Mouse (Mus musculus): ENCODE measurements around the gene E2f3. TPM values are rescaled to one million over a fixed set of nuclear protein-coding genes. Genes with fewer than 3 reads are reported as not detected.

The E2f3 gene
- total RNA-seq, 2 experiments from 2014 or later: 5.4 to 7.5 TPM

DNA sequence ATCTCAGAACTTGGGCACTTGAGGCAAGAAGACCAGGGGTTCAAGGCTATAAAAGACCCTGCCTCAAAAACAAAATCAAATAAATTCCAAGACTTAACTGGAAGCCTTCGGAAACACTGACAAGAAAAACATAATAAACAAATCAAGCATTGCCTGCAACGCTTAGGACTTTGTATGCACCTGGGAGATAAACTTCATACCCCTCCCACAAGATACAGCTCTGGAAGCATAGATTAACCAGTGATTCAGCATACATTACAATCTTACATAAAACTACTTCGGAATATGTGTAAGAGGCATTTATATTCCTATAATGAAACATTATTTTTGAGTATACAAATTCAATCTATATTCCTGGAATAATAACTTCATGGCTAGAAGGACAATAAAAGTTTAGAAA lies 3.5 kb downstream of the E2f3 start:
- no peak for ATAC-seq (ENCODE audit: poor library complexity, severe bottlenecking)

DNA sequence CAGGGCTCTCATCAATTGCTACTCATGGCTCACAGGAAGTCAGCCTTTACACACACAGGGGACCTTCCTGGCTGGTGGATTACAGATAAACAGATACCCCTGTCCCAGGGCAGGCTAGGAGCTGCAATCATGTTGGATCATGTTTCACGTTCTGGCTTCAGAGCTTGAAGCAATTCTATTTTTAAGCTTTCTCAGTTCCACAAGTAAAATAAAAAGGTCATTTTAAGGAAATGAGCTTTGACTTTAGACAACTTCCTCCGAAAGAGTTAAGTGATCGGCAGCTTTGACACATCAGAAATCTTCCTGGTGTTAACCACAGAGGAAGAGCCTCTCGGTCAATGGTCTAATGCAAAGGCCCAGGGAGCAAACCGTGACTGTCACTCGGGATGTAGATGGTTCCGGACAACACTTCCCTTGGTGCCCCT lies 6.7 kb downstream of the E2f3 start:
- ATAC-seq (ENCODE audit: poor library complexity, severe bottlenecking): peak; percentile 66

DNA sequence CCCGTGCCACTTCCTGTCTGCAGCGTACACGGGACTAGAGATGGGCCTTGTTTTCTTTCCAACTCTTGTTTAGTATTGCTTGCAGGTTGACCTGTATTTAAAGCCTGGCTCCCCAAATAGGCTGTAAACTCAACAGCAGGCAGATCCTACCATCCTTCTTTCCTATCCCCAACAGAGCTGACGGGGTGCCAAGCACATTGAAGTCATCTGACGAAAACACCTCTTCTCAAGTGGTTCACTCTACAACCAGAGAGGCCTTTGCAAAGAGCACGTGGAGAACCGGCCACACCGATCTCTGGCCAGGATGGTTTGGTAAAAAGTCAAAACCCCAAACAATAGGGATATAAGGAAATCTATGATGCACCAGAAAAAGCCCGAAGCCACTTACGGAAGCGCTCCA lies 8.5 kb downstream of the E2f3 start:
- ATAC-seq (ENCODE audit: poor library complexity, severe bottlenecking): no peak

DNA sequence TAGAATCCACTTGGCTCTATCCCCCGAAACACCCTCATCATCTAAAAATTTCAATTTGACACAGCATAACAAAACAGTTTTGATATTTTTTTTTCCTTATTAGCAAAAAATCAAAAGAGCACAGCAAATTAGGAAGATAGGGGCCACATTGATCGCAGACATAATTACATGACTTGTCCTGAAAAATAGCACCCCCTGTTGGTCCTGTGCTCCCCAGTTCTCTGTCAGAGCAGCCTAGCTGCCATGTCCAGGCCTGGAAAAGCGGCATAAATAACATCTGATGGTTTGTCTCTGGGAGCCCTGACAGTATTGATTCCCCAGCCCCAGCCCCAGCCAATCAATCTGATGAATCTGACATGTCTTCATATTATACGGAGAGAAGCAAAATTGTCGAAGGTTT lies 11.8 kb downstream of the E2f3 start:
- peak; percentile 25; the same call in 1 of the 2 replicates for ATAC-seq (ENCODE audit: poor library complexity, severe bottlenecking)

DNA sequence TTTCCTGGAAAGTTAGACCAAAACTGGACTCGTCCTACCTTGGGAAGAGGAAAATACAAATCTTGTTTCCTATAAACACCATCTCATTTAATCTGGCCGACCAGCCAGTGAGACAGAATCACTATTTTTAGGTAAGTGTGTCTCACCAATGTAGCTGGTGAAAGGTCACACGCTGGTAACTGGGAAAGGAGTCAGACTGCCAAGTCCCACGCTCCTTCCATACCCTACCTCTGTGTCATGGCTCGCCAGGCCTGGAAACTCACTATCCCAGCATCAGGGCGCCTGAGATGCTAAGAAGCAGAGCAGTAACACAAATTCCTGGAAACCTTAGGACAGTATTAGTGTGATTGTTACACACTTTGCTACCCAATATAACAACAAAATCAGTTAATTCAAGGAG lies 12.3 kb downstream of the E2f3 start:
- ATAC-seq (ENCODE audit: poor library complexity, severe bottlenecking): no peak

DNA sequence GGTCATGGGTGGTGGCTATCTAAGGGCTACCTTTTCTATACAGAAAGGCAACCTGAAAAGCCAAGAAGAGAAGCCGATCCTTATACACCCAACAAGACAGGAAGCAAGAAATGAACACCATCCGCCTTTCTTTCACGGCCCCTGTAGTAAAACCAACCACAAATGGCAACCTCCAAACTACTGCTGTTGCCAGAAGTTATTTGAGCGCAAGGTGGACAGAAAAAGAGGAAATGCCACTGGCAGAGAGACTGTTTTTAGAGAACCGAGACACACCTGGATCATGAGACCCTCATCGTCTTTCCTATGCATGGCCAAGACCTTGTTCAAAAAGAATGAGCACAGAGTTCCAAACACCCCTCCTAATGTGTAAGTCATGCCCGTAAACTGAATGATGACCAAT lies 15.5 kb downstream of the E2f3 start:
- ATAC-seq (ENCODE audit: poor library complexity, severe bottlenecking): peak; percentile 12; the same call in 1 of the 2 replicates

DNA sequence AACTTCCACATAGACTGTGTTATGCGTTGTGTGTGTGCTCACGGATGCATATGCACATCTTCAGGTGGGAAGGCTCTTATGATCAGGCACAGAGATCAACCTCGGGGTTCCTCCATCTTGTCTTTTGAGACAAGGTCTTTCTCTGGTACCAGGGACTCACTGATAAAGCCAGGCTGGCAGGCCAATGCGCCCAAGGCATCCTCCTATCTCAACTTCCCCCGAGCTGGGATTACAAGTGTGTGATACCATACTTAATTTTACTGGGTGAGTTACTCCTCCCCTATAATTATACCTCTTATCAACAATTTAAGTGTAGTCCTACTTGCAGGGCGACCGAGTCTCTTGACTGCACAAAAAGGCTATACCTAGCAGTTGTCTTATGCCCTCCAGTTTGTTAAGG lies 17.2 kb downstream of the E2f3 start:
- no peak for ATAC-seq (ENCODE audit: poor library complexity, severe bottlenecking)

DNA sequence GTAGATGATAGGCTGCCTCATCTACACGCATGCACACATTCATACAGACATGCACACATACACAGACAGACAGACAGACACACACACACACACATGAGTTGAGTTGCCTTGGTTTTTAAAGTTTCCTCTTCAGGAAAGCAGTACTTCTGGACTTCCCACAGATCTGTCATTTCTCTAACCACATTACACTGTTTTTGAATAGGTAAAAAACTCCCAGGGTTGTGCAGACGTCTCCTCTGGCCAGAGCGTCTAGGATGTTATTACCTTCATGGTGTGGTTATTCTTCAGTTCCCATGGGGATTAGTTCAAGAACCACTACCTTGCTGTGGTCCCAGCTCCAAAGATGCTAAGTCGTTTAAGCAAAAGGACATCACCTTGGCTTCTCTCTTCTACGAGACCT lies 18.5 kb downstream of the E2f3 start:
- no peak for ATAC-seq (ENCODE audit: poor library complexity, severe bottlenecking)

DNA sequence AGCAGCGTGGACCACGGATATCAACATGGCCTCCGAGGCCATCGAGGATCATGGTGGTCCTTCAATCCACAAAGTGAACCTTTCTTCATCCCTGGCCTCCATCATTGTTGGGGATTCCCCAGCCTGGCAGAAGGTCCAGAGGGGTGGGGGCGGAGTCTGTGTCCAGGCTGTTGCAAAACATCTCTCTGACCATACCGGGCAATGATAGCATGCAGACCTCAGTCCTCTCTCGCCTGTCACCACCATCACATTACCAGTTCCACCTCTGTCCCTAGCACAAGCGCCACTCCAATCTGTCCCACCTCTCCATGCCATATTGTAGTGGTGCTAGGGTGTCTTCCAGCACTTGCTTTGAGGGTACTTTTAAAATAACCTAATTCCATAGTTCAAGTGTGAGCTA lies 18.9 kb downstream of the E2f3 start:
- ATAC-seq (ENCODE audit: poor library complexity, severe bottlenecking): no peak

DNA sequence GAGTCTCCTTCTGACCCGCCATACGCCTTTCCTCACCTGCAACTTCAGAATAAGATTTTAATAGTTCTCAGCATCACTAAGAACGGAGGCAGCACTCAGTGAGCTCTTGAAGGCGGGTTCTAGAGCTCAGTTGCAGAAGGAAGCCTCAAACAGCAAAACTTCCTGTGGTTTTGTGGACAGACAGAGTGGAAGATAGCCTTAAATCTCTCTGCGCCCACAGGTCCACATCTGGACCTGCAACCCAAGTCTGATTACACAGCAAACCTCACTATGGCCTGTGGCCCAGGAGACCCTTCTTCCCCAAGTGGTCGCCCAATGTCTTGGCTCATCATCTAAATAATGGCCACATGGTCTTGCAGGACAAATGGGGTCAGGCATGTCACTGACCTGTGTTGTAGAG lies 21.8 kb downstream of the E2f3 start:
- ATAC-seq (ENCODE audit: poor library complexity, severe bottlenecking): peak; percentile 56

DNA sequence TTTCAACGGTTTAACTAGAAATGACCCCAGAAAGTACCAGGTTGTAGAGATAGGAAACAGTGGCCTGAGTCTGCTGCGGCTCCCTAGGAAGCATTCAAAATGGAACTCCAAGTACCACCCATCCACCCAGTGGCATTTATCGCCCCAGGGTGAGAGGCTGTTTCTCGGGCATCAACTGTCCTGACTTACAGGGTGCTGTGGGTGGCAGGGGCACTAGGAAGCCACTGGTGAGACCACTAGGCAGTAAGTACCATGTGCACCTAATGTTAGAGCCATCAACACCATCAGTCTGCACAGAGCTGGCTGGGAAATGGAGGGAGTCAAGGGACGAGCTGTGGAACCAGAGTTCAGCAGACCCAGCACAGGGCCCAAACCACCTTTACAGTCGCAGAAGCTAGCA lies 25.4 kb downstream of the E2f3 start:
- no peak for ATAC-seq (ENCODE audit: poor library complexity, severe bottlenecking)

DNA sequence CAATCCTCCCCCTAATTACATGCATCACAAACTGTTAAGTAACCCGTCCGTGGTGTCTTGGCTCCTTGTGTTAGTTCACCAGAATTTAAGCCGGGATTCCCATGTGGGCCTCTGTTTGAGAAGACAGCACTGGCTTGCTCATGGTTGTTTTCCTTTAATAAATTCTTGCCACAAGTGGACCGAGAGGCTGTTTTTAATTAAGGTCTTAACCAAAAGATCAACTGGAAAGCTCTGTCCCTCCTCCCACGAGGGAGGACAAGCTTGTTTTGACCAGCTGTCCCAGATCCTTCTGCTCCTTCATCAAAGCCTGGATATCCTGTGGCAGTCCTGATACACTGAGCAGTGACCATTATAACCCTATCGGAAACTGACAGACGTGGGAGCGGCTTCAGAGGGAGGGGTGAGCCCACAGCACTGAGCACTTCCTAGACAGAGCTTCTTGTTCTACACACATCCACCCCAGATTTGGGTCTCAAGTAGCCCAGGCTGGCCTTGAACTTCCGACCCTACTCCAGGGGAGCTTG lies 28.1 kb downstream of the E2f3 start:
- ATAC-seq (ENCODE audit: poor library complexity, severe bottlenecking): no peak

DNA sequence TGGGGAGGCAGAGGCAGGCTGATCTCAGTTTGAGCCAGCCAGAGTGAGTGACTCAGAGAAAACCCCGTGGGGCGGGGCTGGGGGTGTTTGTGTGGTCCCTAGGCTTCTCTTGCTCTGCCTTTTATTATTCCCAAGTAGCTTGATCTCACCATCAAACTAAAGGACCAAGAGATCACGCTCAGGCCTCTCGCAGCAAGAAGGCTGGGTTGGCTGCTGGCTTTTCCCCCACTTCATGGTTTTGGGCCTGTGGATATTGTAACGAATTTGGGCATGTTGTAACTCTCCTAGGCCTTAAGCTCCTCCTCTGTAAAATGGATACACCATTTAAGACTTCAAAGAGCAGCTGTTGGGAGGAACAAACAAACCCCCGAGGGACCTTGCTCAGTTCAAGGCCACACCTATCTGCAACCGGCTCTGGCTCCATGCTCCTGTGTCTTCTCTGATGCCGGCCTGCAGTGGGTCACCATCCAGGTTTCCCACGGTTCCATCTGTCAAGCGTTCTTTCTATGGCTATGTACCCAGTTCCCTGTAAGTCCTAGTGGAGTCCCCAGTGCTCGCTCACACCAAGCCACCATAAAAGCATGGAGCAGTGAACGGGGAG lies 28.9 kb downstream of the E2f3 start:
- ATAC-seq (ENCODE audit: poor library complexity, severe bottlenecking): no peak

DNA sequence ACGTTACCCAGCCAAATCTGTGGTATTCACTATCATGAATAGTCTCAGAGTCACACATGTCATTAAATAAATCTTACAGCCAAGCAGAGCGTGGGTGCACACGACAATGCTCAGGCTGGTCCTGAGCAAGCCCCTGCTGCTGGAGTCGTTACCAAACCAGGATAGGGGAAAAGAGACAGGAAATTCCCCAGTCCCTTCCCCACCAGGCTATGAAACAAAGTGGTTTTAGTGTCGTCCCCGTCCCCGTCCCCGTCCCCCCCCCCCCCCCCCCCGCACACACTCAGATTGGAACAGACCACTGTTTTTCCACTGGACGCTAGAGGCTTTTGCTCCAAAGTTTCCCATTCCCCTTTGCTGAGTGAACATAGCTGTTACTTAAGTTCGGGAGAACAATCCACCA lies 30.6 kb downstream of the E2f3 start:
- ATAC-seq (ENCODE audit: poor library complexity, severe bottlenecking): no peak

DNA sequence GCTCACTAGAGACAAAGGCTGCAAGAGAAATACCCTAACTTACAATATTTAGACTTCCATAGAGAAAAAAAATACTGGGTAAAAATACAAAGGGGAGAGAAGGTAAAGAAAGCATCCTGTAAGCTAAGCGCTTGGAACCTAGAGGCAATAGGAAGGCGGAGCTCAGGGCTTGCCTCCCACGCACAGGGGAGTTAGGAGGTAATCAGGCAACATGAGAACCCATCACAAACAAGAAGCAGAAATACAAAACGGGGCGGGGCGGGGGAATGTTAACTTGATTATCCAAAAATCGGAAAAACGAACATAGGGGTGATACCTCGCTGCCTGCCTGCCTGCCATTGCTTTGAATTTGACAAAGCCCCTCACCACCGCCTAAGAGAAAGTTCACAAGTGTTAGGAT lies 31.1 kb downstream of the E2f3 start:
- ATAC-seq (ENCODE audit: poor library complexity, severe bottlenecking): no peak

DNA sequence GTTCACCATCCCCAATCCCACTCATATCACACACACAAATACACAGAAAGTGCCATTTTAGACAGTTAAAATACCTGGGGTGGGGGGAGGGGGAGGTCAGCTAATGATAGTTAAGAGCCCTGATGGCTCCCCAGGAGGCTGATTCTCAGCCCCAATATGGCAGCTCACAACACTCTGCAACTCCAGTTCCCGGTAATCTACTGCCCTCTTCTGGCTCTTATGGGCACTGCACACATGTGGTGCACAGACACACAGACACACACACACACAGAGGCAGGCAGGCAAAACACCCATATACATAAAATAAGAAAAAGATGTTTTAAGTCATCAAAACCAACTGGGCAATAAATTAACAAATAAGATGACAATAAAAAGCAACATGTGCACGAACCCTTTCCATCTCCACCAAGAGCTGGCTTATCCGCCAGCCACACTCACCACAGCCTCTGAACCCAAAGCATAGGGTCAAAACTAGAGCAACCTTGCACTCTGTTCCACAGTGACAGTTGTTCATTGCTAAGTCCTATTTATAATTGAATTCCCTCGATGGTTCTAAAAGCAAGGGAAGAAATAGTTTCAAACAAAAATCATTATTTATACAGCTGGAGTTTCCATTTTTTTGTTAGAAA lies 32.3 kb downstream of the E2f3 start:
- ATAC-seq (ENCODE audit: poor library complexity, severe bottlenecking): no peak

DNA sequence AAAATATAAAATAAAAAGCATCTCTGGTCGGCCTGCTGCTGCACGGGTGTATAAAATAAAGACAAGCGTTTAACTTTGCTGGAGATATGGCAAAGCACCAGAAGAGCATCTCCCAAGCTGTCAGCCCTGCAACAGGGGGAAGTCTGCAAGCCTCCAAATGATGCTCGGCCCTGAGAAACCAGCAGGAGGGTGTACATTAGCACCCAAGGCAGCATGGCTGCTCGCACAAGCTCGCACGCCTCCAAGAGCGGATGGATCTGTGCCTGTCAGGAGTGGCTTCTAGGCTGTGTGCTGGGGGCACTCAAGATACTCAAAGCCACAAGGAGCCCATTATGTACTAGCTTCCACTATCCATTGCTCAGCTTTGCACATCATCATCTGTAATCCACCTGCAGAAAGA lies 39.8 kb downstream of the E2f3 start:
- ATAC-seq (ENCODE audit: poor library complexity, severe bottlenecking): no peak

DNA sequence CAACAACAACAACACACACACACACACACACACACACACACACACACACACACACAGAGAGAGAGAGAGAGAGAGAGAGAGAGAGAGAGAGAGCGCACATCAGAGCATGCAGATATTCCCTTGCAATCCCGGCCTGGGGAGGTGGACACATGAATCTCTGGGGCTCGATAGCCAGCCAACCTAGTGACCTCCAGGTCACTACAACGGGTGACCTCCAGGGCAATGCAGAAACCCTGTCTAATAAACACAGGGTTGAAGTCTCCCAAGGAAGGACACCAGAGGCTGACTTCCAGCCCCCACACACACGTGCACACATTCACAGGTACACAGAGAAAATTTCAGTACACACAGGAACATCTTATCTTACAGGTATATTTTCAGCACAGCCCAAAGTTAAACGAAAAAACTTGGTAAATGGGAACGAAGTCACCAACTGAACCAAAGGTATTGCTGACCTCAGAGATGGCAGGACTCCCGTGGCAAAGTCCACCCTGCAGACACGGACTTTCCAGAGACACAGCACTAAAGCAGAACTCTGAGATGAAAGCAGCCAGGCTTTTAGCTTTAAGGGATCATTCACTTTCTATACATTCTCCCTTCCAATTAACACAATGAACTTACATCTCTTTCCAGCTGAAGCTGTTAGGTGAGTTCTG lies 40.8 kb downstream of the E2f3 start:
- no peak for ATAC-seq (ENCODE audit: poor library complexity, severe bottlenecking)

DNA sequence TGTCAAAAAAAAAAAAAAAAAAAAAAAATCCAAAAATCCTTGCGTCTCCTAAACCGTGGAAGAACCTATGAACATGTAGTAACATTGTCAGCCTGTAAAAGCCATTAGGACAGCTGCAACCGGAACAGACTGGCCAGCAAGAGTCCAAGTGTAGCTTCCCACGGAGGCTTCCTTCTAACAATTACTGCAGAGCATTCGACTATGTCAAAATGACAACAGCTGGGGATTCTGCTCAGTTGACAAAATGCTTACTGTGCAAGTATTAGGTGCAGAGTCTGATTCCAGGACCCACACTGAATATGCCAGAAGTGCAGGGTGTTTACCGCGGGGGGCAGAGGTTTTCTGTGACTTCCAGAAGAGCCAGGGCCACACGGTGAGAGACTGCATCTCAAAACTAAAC lies 41.4 kb downstream of the E2f3 start:
- ATAC-seq (ENCODE audit: poor library complexity, severe bottlenecking): no peak

DNA sequence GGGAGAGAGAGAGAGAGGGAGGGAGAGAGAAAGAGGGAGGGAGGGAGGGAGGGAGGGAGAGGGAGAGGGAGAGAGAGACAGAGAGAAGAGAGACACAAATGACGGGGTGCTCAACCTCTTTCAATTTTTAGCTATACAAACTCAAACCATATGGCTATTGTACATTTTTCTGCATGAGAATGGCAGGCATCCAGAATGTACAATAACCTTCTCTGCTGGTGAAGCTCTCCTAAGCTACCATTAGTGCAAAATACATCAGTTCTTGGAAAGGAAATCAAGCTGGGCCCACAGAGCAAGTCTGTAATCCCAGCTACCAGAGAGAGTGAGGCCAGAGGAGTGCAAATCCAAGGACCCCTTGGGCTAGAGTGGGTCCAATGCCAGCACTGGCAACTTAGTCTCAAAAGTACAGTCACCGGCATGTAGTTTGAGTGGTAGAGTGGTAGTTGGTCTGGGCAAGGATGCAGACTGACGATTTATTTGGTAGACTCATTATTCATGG lies 42.3 kb downstream of the E2f3 start:
- no peak for ATAC-seq (ENCODE audit: poor library complexity, severe bottlenecking)

DNA sequence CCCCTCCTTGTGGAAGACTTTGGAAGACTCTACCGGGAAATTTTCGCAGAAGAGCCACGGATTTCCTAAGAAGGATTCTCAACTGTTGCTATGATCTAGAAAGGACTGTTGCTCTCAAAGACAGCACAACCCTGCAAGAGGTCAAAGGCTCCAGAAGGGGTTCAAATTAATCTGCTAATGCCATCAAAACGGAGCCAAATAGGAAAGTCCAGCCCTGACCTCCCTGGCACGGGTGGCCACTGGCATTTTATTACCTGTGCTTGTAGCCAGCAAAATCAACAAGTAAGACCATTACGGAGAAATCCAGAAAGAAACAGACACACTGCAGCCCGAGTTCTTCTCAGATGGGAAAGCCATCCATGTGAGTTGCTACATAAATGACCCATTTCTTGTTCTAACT lies 45.8 kb downstream of the E2f3 start:
- ATAC-seq (ENCODE audit: poor library complexity, severe bottlenecking): no peak

DNA sequence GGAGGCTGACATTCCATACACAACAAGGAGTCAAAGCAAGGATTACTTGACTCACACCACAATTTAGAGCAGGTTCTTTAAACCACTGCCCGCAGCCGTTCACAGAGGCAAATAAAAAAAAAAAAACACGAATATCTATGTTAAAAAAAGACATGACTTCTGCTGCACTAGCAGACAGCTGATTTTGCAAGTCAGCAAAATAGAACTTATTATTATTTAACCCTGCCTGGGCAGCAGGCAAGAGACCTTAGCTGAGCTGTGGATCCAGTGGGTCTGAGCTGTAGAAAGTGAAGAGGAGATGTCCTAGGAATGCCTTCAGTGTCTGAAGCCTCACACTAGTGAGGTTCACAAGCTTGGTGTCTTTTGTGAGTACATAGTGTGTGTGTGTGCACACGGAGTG lies 46.5 kb downstream of the E2f3 start:
- ATAC-seq (ENCODE audit: poor library complexity, severe bottlenecking): no peak

Measured in megakaryocyte, adult 5-6 weeks (primary cell).